Mouse (Mus musculus) cortical plate, adult 2 months (tissue): ENCODE data around the gene Tyw5.

Source experiments
- CTCF ChIP-seq: fragments of 200-500 bp; IDR thresholded peaks from 2 replicates; pipeline ENCODE4 v1.5.1; 2011; ENCODE audit warnings: mild to moderate bottlenecking, control low read depth, low read length; ENCODE audit not compliant: insufficient read depth; ENCODE audit errors: extremely low read depth
- POLR2A ChIP-seq: fragments of 200-500 bp; IDR thresholded peaks from 2 replicates; pipeline ENCODE4 v1.6.1; 2011; ENCODE audit warnings: mild to moderate bottlenecking, low read length, control low read depth; ENCODE audit not compliant: insufficient read depth; ENCODE audit errors: extremely low read depth

DNA sequence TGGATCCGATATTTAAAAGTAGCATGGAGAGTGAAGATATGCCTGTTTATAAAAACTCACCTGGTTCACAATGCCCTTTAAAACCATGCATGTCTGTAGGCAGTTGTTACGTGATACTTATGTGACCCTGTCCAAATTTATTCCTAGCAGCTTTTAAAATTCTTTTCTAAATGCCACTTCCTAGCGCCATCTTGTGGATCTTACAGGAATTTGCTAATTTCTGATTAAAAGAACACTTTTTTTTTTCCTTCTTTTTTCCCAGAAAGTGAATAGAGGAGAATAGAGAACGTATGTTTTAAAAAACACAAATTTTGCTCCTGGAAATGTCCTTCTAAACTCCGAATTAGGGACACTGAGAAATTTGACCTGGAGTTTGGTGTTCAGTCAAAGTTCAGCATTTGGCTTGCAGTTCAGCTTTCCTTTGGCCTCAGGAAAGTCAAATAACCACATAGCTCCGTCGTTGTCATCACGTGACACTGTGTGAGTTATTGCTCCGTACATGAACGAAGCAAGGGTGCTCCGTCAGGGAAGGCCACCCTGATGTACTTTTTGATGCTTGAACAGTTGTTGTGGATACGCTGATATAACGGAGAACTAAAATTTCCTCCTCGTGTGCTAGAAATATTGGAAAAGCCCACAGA is 67.6 kb downstream of the Tyw5 start:
- no peak for TF ChIP-seq CTCF
- TF ChIP-seq POLR2A: no peak
